Mouse (Mus musculus) olfactory bulb, adult 2 months (tissue): ENCODE measurements around the gene Gnl3l.

Experiments
- CTCF ChIP-seq: fragments of 200-500 bp; IDR thresholded peaks from 2 replicates; pipeline ENCODE4 v1.5.1; 2012; ENCODE audit warnings: low read depth, mild to moderate bottlenecking, low read length, moderate library complexity; ENCODE audit not compliant: insufficient read depth
- POLR2A ChIP-seq: fragments of 200-500 bp; IDR thresholded peaks from 2 replicates; pipeline ENCODE4 v1.6.1; 2012; ENCODE audit warnings: mild to moderate bottlenecking, low read depth, low read length, moderate library complexity; ENCODE audit not compliant: insufficient read depth

DNA sequence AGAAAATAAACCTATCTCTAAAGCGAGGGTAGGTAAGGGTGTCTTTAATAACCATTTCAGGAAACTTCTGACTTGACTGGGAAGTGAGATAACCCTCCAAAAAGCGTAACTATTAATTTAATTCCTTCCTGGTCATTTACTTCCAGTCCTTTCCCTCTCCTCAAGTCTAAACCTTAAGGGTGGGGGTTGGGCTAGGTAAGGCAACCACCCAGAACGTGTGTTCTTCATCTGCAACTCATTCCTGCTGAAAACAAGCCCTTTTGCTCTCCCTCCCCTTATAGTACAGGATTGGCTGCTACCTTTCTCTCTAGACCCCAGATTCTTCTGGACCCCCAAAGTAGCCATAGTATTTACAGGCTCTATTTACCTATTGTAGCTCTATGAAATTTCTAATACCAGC, 775 bp upstream of the Gnl3l start:
- no peak for TF ChIP-seq POLR2A
- TF ChIP-seq CTCF = no peak
